Mouse (Mus musculus) limb, embryonic 14.5 days (tissue): ENCODE results near the gene Slc8a1. TPM values are rescaled to one million over a fixed set of nuclear protein-coding genes. Genes with fewer than 3 reads are reported as not detected.

ENCODE experiments used
- ATAC-seq: fragments of 200-750 bp; cut with Nextera tagmentation; 2 replicates; pipeline ENCODE4 v1.8.0; 2017; ENCODE audit warnings: low read depth, moderate number of reproducible peaks, moderate TSS enrichment; ENCODE audit not compliant: low FRiP score
- DNase-seq: peaks from one replicate; pipeline ENCODE4 v3.0.0-alpha.2; 2015; ENCODE audit warnings: low spot score
- H3K27ac ChIP-seq: fragments of 300-500 bp; sonication (generic); replicated peaks from 2 replicates; pipeline ENCODE4 v1.5.1; 2014; ENCODE audit warnings: low read depth, mild to moderate bottlenecking, low read length, moderate library complexity, mixed read lengths
- H3K27me3 ChIP-seq: fragments of 300-500 bp; sonication (generic); 2 replicates; pipeline ENCODE4 v1.6.1; 2014; ENCODE audit warnings: low read length, mixed read lengths; ENCODE audit not compliant: control insufficient read depth, insufficient read depth
- H3K36me3 ChIP-seq: fragments of 300-500 bp; sonication (generic); 2 replicates; pipeline ENCODE4 v1.6.1; 2014; ENCODE audit warnings: mild to moderate bottlenecking, low read length, moderate library complexity, mixed read lengths; ENCODE audit not compliant: control insufficient read depth, insufficient read depth
- H3K4me1 ChIP-seq: fragments of 300-500 bp; sonication (generic); 2 replicates; pipeline ENCODE4 v1.6.1; 2014; ENCODE audit warnings: antibody characterized with exemption, low read length, mixed read lengths; ENCODE audit not compliant: control insufficient read depth, insufficient read depth
- H3K4me2 ChIP-seq: fragments of 300-500 bp; sonication (generic); replicated peaks from 2 replicates; pipeline ENCODE4 v1.6.1; 2014; ENCODE audit warnings: low read depth, mild to moderate bottlenecking, low read length, moderate library complexity; ENCODE audit not compliant: severe bottlenecking
- H3K4me3 ChIP-seq: fragments of 300-500 bp; sonication (generic); replicated peaks from 2 replicates; pipeline ENCODE4 v1.5.1; 2014; ENCODE audit warnings: low read length
- H3K9ac ChIP-seq: fragments of 300-500 bp; sonication (generic); 2 replicates; pipeline ENCODE4 v1.6.1; 2014; ENCODE audit warnings: mild to moderate bottlenecking, low read depth, low read length, moderate library complexity; ENCODE audit not compliant: severe bottlenecking
- H3K9me3 ChIP-seq: fragments of 300-500 bp; sonication (generic); 2 replicates; pipeline ENCODE4 v1.6.1; 2016; ENCODE audit warnings: low read length; ENCODE audit not compliant: control insufficient read depth
- POLR2A ChIP-seq: fragments of 200-500 bp; IDR thresholded peaks from 2 replicates; pipeline ENCODE4 v1.8.0; 2012; ENCODE audit warnings: inconsistent platforms, mild to moderate bottlenecking, moderate library complexity, borderline replicate concordance; ENCODE audit not compliant: insufficient read depth, insufficient read length; ENCODE audit errors: extremely low read depth
- WGBS: fragments of 180-500 bp; shearing (Covaris S2); extraction: QIAGEN DNeasy Blood & Tissue Kit; methylation state at CpG from one replicate; pipeline ENCODE4 v1.1.7; 2014; 5-methylcytosine and 5-hydroxymethylcytosine counted together
- polyA plus RNA-seq, 2 experiments: library from polyadenylated mRNA; depleted of rRNA in 1 of 2; stranded (reverse) in 1 of 2; unstranded in 1 of 2; fragments of >200 nt; fragmentation: Nextera tagmentation in 1 of 2; extraction: Ambion mirVana in 1 of 2; gene quantifications; 2 replicates each; pipeline versions ENCODE4 v1.2.1 to v1.2.3; 2012 to 2014

Gene Slc8a1
- polyA plus RNA-seq (2012; rRNA removed) (9.5 and 9.8 TPM in 2 replicates), polyA plus RNA-seq (2014; fragmentation: Nextera tagmentation; extraction: Ambion mirVana) (9.1 and 11.5 TPM in 2 replicates)

GRCm38 (mm10) chr17:81738311-81738755 lies at the start of gene Slc8a1:
Gene Slc8a1 (minus strand): TSS chr17:81738377.
- Histone ChIP-seq H3K9ac (no peak within 1 kb of the TSS), H3K4me3 (no peak within 1 kb of the TSS), H3K4me2 (no peak within 1 kb of the TSS), H3K27ac (no peak within 1 kb of the TSS), H3K9me3 (no peaks in the 10 kb centered on the region), H3K27me3 (no peaks in the 10 kb centered on the region), H3K36me3 (no peaks in the 10 kb centered on the region), H3K4me1 (no peaks in the 10 kb centered on the region)
- WGBS: 83% methylated on average over 14 of the region's 14 CpGs
- DNase-seq: no peak
- TF ChIP-seq POLR2A: no peak
- ATAC-seq: no peak

DNA sequence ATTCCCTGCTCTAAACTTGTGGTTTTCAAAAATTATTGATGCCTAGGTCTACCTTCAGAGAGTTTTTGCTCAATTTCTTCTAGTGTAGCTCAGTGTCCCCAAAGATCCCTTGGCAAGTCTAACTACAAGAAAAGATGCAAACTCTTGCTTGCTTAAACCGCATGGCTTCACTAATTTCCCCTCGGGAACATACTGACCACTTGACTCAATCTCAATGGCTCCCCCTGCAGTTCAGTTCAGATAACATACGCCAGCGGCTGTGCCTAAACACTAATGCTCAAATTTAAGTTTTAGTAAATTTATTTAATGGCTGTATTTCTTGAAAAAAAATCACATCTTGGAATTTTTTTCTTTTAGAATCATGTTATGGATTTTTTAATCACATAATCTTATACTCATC lies 49.2 kb upstream of the Slc8a1 start:
- TF ChIP-seq POLR2A: no peak
- no peak overlapping the region for H3K27ac ChIP-seq
- peak; percentile 42 for DNase-seq
- whole genome bisulfite sequencing: 50% methylated on average over 4 of the region's 4 CpGs
- H3K36me3 ChIP-seq: no peaks in the 10 kb centered on the region
- no peaks in the 10 kb centered on the region for H3K9me3 ChIP-seq
- no peak overlapping the region for H3K4me2 ChIP-seq
- H3K27me3 ChIP-seq: no peaks in the 10 kb centered on the region
- no peaks in the 10 kb centered on the region for H3K4me1 ChIP-seq
- H3K4me3 ChIP-seq: no peak overlapping the region
- H3K9ac ChIP-seq: no peak overlapping the region
- no peak for ATAC-seq

DNA sequence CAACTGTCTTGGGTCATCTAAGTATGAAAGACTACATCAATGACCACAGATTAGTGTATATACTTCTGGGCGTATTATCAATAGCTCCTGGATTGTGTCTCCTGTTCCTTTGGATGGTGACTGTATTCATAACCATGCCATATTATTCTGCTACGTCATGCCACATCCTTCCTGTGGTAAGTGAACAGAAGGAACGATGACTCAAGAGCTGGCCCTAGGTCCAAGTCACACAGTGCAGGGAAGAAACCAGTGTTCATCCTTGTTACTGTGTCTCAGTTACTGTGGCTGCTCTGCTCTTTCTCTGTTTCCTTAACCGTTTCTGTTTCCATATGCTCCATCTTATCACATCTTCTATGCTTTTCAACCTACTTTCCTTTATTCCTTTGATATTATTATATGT lies 44.1 kb upstream of the Slc8a1 start:
- H3K4me3 ChIP-seq: no peak overlapping the region
- no peak overlapping the region for H3K9ac ChIP-seq
- no peak overlapping the region for H3K27ac ChIP-seq
- ATAC-seq (no peak), DNase-seq (no peak)
- no peaks in the 10 kb centered on the region for H3K36me3 ChIP-seq
- no peak overlapping the region for H3K4me2 ChIP-seq
- no peaks in the 10 kb centered on the region for H3K27me3 ChIP-seq
- 85% methylated on average over 4 of the region's 4 CpGs for WGBS
- no peak for TF ChIP-seq POLR2A
- no peaks in the 10 kb centered on the region for H3K9me3 ChIP-seq
- H3K4me1 ChIP-seq: no peaks in the 10 kb centered on the region

DNA sequence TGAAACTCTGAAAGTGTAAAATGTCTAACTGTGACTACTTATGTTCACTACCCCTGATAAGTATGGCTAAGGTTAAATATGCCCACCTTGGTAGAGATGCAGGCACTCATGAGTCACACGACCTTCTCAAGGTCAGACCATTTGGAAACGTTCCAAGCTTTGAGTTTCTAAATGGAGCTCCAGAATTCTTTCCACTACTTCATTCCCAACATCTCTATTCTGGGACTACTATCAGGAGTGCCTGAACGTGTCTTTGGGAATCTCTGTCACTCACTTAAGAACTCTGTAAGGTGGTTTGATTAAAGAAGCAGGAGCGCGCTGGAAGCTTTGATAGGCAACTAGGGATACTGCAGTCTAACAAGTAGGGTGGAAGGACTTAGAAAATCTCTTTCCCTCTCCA lies 43.3 kb upstream of the Slc8a1 start:
- Histone ChIP-seq H3K4me3 (no peak overlapping the region), H3K27me3 (no peaks in the 10 kb centered on the region), H3K4me2 (no peak overlapping the region), H3K36me3 (no peaks in the 10 kb centered on the region), H3K9me3 (no peaks in the 10 kb centered on the region), H3K4me1 (no peaks in the 10 kb centered on the region), H3K27ac (no peak overlapping the region), H3K9ac (no peak overlapping the region)
- ATAC-seq (no peak), DNase-seq (no peak)
- WGBS: 71% methylated on average over 5 of the region's 5 CpGs
- TF ChIP-seq POLR2A: no peak

DNA sequence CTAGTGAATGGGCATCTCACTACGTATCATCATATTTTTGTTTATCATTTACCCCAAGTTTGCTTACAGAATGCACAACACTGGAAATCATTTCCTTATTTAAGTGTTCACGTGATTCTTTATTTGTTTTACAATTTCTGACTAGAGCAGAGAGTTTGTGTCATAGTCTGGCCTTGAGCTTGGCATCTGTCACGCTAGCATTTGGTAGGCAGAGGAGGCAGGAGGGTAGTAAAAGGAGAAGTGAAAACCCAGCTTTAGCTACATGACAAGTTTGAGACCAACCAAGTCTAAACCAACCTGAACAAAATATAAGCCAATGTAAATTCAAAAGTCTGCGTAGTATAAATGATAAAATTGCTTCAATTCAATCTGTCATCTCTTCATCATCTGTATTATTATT lies 41.7 kb upstream of the Slc8a1 start:
- H3K4me1 ChIP-seq: no peaks in the 10 kb centered on the region
- DNase-seq: no peak
- no peak overlapping the region for H3K9ac ChIP-seq
- no peak for TF ChIP-seq POLR2A
- WGBS: 82% methylated on average over 4 of the region's 4 CpGs
- no peak overlapping the region for H3K27ac ChIP-seq
- H3K4me3 ChIP-seq: no peak overlapping the region
- no peak overlapping the region for H3K4me2 ChIP-seq
- no peak for ATAC-seq
- no peaks in the 10 kb centered on the region for H3K36me3 ChIP-seq
- H3K9me3 ChIP-seq: no peaks in the 10 kb centered on the region
- H3K27me3 ChIP-seq: no peaks in the 10 kb centered on the region

DNA sequence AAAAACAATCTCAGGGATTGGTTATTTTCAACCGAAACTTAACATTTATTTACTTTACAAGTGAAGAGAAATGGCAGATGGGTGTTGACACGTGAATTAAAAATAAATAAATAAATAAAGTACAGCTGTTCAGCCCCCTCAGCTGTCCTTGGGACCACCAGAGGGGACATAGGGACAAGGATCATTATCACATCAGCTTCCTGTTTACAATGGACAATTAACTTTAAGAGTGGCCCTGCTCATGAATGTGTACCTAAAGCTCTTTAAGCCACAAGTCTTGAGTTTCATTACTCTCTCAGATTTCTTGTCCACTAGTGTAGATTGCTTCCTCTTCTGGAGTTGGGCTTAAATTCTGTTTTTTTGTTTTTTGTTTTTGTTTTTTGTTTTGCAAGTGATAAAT lies 12.5 kb upstream of the Slc8a1 start:
- no peak overlapping the region for H3K27ac ChIP-seq
- H3K4me3 ChIP-seq: no peak overlapping the region
- 62% methylated on average over 2 of the region's 2 CpGs for WGBS
- H3K9me3 ChIP-seq: no peaks in the 10 kb centered on the region
- no peak overlapping the region for H3K4me2 ChIP-seq
- DNase-seq (no peak), ATAC-seq (no peak)
- no peaks in the 10 kb centered on the region for H3K36me3 ChIP-seq
- H3K9ac ChIP-seq: no peak overlapping the region
- no peaks in the 10 kb centered on the region for H3K27me3 ChIP-seq
- H3K4me1 ChIP-seq: no peaks in the 10 kb centered on the region
- TF ChIP-seq POLR2A: no peak
